Mouse (Mus musculus) kidney, adult 2 months (tissue): Measurements from ENCODE around the gene Cdh24.

Source experiments
- CTCF ChIP-seq: fragments of 200-500 bp; conservative IDR thresholded peaks from 2 replicates; pipeline ENCODE4 v1.5.1; 2011; ENCODE audit warnings: low read depth, mild to moderate bottlenecking, control low read depth, low read length, moderate library complexity, mixed read lengths; ENCODE audit not compliant: insufficient read depth, insufficient read length
- POLR2A ChIP-seq: fragments of 200-500 bp; IDR thresholded peaks from one replicate; pipeline ENCODE4 v1.6.1; 2011; ENCODE audit warnings: low read depth, low read length, control low read depth

DNA sequence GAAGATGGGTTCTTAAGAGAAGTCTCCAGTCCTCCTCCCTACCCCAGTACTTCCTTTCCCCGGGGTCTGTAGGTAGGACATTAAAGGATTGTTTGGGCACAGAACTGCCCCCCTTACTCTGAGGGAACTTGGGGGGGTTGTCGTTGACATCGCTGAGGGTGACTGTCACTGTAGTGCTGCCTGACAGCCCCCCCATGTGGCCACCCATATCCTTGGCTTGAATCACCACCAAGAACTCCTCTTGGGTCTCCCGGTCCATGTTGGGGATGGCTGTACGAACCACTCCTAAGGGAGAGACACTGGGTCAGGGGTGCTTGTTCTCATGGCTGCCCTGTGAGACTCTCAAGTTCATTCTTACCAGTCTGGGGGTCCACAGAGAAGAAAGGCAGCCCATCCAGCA is 3.0 kb downstream of the Cdh24 start:
- TF ChIP-seq CTCF (no peak), POLR2A (no peak)
